Mouse (Mus musculus): ENCODE results near the gene Ptprd.

GRCm38 (mm10) chr4:78038401-78038800, 173.4 kb downstream of the Ptprd start:
- TF ChIP-seq GATA1 (IDR thresholded peaks at IDR 0.05; ENCODE audit: borderline replicate concordance, low read length) (no peak), FLI1 (IDR thresholded peaks at IDR 0.05; ENCODE audit: low read length) (no peak)
